Mouse (Mus musculus): Measurements from ENCODE around the gene Timm8a2.

- TF ChIP-seq GATA1 (IDR thresholded peaks at IDR 0.05; ENCODE audit: borderline replicate concordance, low read length), result no peak
- no peak for TF ChIP-seq FLI1 (IDR thresholded peaks at IDR 0.05; ENCODE audit: low read length)
Observed at GRCm38 (mm10) chr14:122020567-122020966, 13.9 kb upstream of the Timm8a2 start.
